Mouse (Mus musculus) megakaryocyte, embryonic 14.5 days (primary cell): ENCODE measurements around the gene Dpp6.

Source experiments
- FLI1 ChIP-seq: IDR thresholded peaks from 2 replicates; pipeline ENCODE4 v1.6.1; 2012; ENCODE audit warnings: low read length, inconsistent platforms, mixed read lengths
- GATA1 ChIP-seq: IDR thresholded peaks from 3 replicates; pipeline ENCODE4 v1.6.1; 2012; ENCODE audit warnings: mixed read lengths, low read length, inconsistent platforms, borderline replicate concordance

DNA sequence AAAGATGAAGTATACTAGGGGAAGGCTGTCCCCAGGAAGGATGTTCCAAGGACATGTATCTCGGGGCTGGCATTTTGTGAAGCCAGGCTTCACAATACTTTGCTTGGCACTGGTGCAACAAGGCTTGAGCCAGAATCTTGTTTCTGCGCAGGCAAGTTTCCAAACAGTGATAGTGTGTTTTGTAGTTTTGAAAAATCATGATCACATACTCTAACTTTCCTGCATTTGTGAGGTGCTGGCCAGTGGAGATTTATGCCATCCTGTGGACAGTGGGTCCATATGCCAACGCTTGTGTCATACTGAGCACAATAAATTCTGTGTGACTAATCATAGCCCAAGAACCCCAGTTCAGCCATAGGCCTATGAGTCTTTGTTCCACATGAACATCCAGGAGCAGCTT, 558.8 kb downstream of the Dpp6 start:
- TF ChIP-seq GATA1, result no peak
- no peak for TF ChIP-seq FLI1
